Mouse (Mus musculus): ENCODE results near the gene Sin3b.

Gene Sin3b

GRCm38 (mm10) chr8:72753165-72753564 lies 30.1 kb downstream of the Sin3b start:
- no peak for DNase-seq (ENCODE audit: low spot score in 2 of 2)

GRCm38 (mm10) chr8:72753781-72754180 lies 30.7 kb downstream of the Sin3b start:
- DNase-seq (ENCODE audit: low spot score in 2 of 2), result no peak

GRCm38 (mm10) chr8:72756031-72756430 lies 32.9 kb downstream of the Sin3b start:
- no peak for DNase-seq (ENCODE audit: low spot score in 2 of 2)

- DNase-seq (ENCODE audit: low spot score in 2 of 2), result no peak
Measured at GRCm38 (mm10) chr8:72756771-72757390, 33.8 kb downstream of the Sin3b start.

GRCm38 (mm10) chr8:72757426-72758195 lies 34.5 kb downstream of the Sin3b start:
- DNase-seq (ENCODE audit: low spot score in 2 of 2), result no peak

GRCm38 (mm10) chr8:72758310-72758709 lies 35.2 kb downstream of the Sin3b start:
- no peak for DNase-seq (ENCODE audit: low spot score in 2 of 2)

GRCm38 (mm10) chr8:72760216-72760615 lies 37.1 kb downstream of the Sin3b start:
- DNase-seq (ENCODE audit: low spot score in 2 of 2), result no peak

GRCm38 (mm10) chr8:72761322-72762051 lies 38.4 kb downstream of the Sin3b start, which contains the start of gene F2rl3:
TSS of gene F2rl3 (plus strand) at chr8:72761880.
- no peak for DNase-seq (ENCODE audit: low spot score in 2 of 2)

- no peak for DNase-seq (ENCODE audit: low spot score in 2 of 2)
Measured at GRCm38 (mm10) chr8:72762306-72762705, 39.2 kb downstream of the Sin3b start.

GRCm38 (mm10) chr8:72765696-72766095 lies 42.6 kb downstream of the Sin3b start:
- DNase-seq (ENCODE audit: low spot score in 2 of 2), result no peak

GRCm38 (mm10) chr8:72766777-72767176 lies 43.7 kb downstream of the Sin3b start:
- no peak for DNase-seq (ENCODE audit: low spot score in 2 of 2)

GRCm38 (mm10) chr8:72777797-72778196 lies 54.7 kb downstream of the Sin3b start:
- no peak for DNase-seq (ENCODE audit: low spot score in 2 of 2)

GRCm38 (mm10) chr8:72780644-72781043 lies 57.6 kb downstream of the Sin3b start:
- no peak for DNase-seq (ENCODE audit: low spot score in 2 of 2)

GRCm38 (mm10) chr8:72801583-72801982 lies 78.5 kb downstream of the Sin3b start:
- no peak for DNase-seq (ENCODE audit: low spot score in 2 of 2)
